Mouse (Mus musculus): ENCODE measurements around the gene Arnt2. TPM values are rescaled to one million over a fixed set of nuclear protein-coding genes. Genes with fewer than 3 reads are reported as not detected.

Arnt2 gene
- polyA plus RNA-seq, 1 experiment from 2014 or later = 15.9 TPM

DNA sequence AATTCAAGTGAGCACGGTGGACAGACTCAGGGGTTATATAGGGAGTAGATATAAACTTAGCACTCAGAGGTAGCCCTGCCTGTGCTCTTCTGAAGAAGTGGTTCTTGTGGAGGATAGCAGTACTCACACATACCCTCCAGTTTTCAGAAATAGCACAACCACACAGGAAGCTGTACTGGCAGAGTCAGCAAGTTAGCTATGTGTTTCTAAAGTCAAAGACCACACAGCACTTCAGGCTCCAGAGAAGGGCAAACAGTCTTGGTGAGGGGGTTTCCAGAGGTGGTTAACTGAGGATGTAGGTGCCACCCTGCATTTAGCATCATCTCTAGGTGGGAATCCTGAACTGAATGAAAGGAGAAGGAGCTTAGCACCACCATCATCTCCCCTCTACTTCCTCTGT, 23.5 kb downstream of the Arnt2 start:
- Histone ChIP-seq H3K4me3 (no peak overlapping the region), H3K4me1 (no peaks in the 10 kb centered on the region), H3K36me3 (no peaks in the 10 kb centered on the region), H3K9me3 (no peaks in the 10 kb centered on the region), H3K27ac (no peak overlapping the region), H3K4me2 (replicated peaks) (no peak overlapping the region), H3K27me3 (no peaks in the 10 kb centered on the region), H3K9ac (no peak overlapping the region)
- WGBS = 49% methylated on average over 1 of the region's 1 CpGs
- ATAC-seq (ENCODE audit: low FRiP score, low read depth) = no peak

DNA sequence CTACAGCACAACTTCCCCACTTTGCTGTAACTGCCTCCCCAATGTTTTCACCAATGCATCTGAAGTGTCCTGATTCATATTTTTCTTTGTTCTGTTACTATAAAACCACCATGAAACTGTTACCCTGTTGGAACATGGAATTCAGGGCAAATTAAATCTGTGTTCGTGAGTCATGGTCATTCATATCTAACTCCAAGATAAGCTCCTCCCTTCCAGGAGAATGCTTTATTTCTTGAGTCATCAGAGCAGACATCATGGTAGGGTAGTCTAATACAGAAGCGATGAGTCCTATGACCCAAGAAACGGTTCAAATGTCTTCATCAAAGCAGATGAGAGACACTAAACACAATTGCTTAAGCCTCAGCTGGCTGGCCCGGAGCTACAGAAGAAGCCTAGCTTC, 25.2 kb downstream of the Arnt2 start:
- Histone ChIP-seq H3K36me3 (no peaks in the 10 kb centered on the region), H3K4me3 (no peak overlapping the region), H3K4me2 (replicated peaks) (no peak overlapping the region), H3K27me3 (no peaks in the 10 kb centered on the region), H3K9me3 (no peaks in the 10 kb centered on the region), H3K9ac (no peak overlapping the region), H3K27ac (no peak overlapping the region), H3K4me1 (no peaks in the 10 kb centered on the region)
- 91% methylated on average over 4 of the region's 4 CpGs for WGBS
- ATAC-seq (ENCODE audit: low FRiP score, low read depth) = no peak

DNA sequence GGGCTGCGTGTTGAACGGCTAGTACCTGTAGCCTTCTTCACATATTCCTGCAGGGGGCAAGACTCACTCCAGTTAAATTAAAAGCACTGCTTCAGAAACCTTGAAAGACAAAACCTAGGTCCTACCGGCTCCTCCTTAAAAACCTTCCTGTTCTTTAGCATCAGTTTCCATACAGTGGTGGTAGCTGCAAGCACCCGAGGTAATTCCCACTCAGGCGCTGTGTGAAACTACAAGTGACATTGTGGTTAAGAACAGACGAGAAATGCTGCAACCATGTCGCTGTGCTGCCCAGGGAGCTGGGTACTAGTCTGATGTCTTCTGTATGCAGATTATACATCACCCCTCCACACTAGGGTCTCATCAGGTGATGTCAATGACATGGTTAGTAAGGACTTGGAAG, 25.9 kb downstream of the Arnt2 start:
- ATAC-seq (ENCODE audit: low FRiP score, low read depth) = no peak
- Histone ChIP-seq H3K27ac (no peak overlapping the region), H3K9ac (no peak overlapping the region), H3K27me3 (no peaks in the 10 kb centered on the region), H3K36me3 (no peaks in the 10 kb centered on the region), H3K4me3 (no peak overlapping the region), H3K9me3 (no peaks in the 10 kb centered on the region), H3K4me1 (no peaks in the 10 kb centered on the region), H3K4me2 (replicated peaks) (no peak overlapping the region)
- 88% methylated on average over 7 of the region's 7 CpGs for WGBS

DNA sequence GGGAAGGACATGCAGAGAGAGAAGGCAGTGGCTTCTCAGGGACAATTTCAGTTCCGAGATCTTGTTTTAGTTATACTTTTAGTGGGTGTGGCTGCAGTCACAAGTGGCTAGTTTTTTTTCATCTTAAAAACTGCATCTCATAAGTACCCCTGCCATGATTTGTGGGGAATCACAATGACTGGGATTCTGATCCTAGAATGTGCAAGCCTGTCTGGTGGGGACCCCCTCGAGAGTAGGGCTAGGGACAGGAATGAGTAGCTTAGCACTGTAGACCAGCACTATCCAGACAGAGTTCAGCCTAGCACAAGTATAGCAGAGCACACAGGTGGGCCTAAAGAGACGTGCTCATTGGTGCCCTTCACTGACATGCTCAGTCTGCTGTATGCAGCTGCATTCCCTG, 27.6 kb downstream of the Arnt2 start:
- Histone ChIP-seq H3K4me2 (replicated peaks) (no peak overlapping the region), H3K4me1 (no peaks in the 10 kb centered on the region), H3K9me3 (no peaks in the 10 kb centered on the region), H3K9ac (no peak overlapping the region), H3K36me3 (no peaks in the 10 kb centered on the region), H3K4me3 (no peak overlapping the region), H3K27ac (no peak overlapping the region), H3K27me3 (no peaks in the 10 kb centered on the region)
- WGBS = 93% methylated on average over 3 of the region's 3 CpGs
- no peak for ATAC-seq (ENCODE audit: low FRiP score, low read depth)

DNA sequence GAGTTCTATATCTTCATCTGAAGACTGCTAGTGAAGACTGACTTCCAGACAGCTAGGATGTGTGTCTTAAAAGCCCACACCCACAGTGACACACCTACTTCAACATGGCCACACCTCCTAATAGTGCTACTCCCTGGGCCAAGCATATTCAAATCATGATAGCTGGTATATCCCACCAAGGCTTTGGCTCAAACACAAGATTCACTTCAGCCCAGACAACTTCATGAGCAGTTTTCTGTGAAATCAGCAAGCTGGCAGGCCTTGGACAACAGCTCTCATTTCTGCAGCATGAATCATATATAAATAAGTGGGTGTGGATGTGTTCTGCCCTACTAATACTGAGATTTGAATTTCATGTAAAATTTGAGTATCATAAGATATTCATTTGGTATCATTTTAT, 29.2 kb downstream of the Arnt2 start:
- Histone ChIP-seq H3K9me3 (no peaks in the 10 kb centered on the region), H3K4me1 (no peaks in the 10 kb centered on the region), H3K27ac (no peak overlapping the region), H3K9ac (no peak overlapping the region), H3K27me3 (no peaks in the 10 kb centered on the region), H3K4me3 (no peak overlapping the region), H3K36me3 (no peaks in the 10 kb centered on the region), H3K4me2 (replicated peaks) (no peak overlapping the region)
- no peak for ATAC-seq (ENCODE audit: low FRiP score, low read depth)

DNA sequence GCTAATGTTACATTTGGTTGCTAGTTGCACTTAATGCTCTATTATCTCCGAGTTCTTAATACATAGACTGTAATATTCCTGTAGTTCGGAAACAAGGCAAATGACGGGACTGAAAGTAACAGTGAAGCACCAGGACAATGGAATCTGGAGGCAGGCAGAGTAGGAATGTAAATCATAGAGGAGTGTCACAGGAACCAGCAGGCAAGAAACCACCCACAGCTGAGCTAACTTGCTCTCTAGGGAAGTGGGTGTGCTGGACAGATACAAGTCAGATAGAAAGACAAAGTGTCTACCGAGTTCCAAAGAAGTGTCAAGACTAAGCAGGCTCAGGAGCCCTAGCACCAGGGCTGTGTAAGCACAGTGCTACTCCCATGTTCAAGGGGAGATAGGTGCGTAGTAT, 32.6 kb downstream of the Arnt2 start:
- no peak overlapping the region for H3K4me2 ChIP-seq (replicated peaks)
- H3K36me3 ChIP-seq = no peaks in the 10 kb centered on the region
- H3K27me3 ChIP-seq = no peaks in the 10 kb centered on the region
- H3K4me3 ChIP-seq = no peak overlapping the region
- H3K9me3 ChIP-seq = no peaks in the 10 kb centered on the region
- ATAC-seq (ENCODE audit: low FRiP score, low read depth) = no peak
- no peak overlapping the region for H3K9ac ChIP-seq
- no peaks in the 10 kb centered on the region for H3K4me1 ChIP-seq
- no peak overlapping the region for H3K27ac ChIP-seq
- 74% methylated on average over 5 of the region's 5 CpGs for WGBS

DNA sequence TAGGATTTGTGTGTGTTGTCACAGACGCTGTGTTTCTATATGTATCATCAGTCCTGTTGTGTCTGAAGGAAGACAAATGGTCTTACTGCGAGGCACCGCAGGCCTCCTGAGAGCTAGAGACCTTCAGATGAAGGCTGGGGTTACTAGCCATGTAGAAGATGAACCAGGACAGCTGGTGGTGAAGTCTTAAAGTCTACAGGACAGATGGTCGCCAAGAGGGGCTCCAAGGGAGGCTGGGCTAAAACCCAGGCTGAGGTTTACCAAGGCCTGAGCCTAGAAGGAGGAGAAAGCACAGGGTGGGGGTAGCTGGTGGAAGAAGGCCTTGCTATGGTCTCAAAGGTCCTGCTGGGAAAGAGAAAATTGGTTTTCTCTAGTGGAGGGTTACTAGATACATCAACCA, 36.3 kb downstream of the Arnt2 start:
- ATAC-seq (ENCODE audit: low FRiP score, low read depth) = no peak
- WGBS = 88% methylated on average over 4 of the region's 4 CpGs
- Histone ChIP-seq H3K36me3 (no peaks in the 10 kb centered on the region), H3K9ac (no peak overlapping the region), H3K4me3 (no peak overlapping the region), H3K27ac (no peak overlapping the region), H3K4me2 (replicated peaks) (no peak overlapping the region), H3K9me3 (no peaks in the 10 kb centered on the region), H3K27me3 (no peaks in the 10 kb centered on the region), H3K4me1 (no peaks in the 10 kb centered on the region)

DNA sequence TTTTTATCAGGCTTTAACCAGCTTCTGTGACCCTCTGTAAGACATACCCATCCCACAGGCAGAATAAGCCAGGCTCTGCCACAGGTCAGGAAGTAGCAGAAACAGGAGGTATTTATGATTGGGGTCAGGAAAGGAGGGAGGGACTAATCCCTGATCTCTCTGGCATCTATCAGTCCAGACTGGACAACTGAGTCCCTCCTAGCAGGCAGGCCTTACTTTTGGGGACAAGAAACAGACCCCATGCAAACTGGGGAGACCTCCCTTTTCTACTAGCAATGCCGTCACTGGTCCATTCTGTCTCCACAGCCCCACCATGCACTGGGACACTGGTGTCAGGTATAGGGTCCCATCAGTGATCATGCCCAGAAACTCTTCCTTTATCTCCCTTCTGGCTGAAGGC, 37.1 kb downstream of the Arnt2 start:
- no peaks in the 10 kb centered on the region for H3K27me3 ChIP-seq
- 80% methylated on average over 1 of the region's 1 CpGs for WGBS
- no peak overlapping the region for H3K27ac ChIP-seq
- ATAC-seq (ENCODE audit: low FRiP score, low read depth) = no peak
- H3K36me3 ChIP-seq = no peaks in the 10 kb centered on the region
- H3K9me3 ChIP-seq = no peaks in the 10 kb centered on the region
- H3K4me2 ChIP-seq (replicated peaks) = no peak overlapping the region
- H3K4me3 ChIP-seq = no peak overlapping the region
- H3K9ac ChIP-seq = no peak overlapping the region
- no peaks in the 10 kb centered on the region for H3K4me1 ChIP-seq

DNA sequence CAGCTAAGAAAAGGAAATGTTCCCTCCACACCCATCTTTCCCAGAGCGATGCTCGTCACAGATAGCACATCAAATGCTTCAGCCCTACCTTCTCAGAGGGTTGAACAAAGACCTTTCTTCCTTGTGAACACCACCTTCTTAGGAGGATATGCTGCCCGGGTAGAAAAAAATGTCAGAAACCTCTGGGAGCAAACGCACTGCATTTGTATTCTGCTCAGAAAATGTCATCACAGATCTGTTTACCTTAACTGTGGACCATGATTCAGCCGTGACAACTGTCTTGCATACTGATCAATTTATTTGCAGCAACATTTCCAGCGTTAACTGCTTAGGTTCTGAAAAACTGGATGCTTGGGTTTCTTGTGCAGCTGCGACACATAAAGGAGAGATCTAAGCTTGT, 37.7 kb downstream of the Arnt2 start:
- Histone ChIP-seq H3K36me3 (no peaks in the 10 kb centered on the region), H3K4me2 (replicated peaks) (no peak overlapping the region), H3K9ac (no peak overlapping the region), H3K4me1 (no peaks in the 10 kb centered on the region), H3K27me3 (no peaks in the 10 kb centered on the region), H3K4me3 (no peak overlapping the region), H3K27ac (no peak overlapping the region), H3K9me3 (no peaks in the 10 kb centered on the region)
- WGBS = 85% methylated on average over 7 of the region's 7 CpGs
- ATAC-seq (ENCODE audit: low FRiP score, low read depth) = no peak

DNA sequence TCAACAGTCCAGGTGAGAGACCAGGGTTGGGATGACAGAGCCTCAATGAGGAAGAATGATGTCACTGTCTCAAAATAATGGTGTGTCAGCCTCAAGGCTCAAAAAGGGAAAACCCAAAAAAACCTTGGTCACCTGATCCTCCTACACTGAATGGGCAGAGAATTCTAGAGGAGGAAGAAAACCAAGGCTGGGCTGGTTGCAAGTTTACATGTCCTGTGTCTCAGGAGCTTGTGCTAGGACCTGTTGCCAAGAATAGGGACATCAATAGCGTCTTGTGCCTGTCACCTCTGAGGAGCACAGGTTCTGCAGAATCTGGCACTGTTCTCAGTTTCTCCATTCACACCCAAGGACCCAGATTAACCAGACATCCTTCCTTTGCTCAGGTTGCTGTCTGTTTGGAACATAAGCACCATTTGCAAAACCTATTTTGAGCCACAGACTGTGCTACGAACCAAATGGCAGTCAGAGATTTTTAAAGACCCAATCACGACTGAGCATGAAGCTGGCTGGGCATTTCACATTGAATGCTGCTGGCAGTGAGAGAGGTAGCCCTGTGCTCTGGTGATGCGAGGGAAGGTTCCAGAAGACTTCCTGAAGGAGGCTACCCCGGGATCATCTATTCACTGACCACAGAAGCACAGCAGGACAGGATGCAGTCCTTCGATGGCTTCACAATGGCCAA, 38.9 kb downstream of the Arnt2 start:
- Histone ChIP-seq H3K27me3 (no peaks in the 10 kb centered on the region), H3K36me3 (no peaks in the 10 kb centered on the region), H3K9ac (no peak overlapping the region), H3K4me3 (no peak overlapping the region), H3K4me1 (peaks cover 4% of the 10 kb centered on the region; the same call in 1 of the 2 replicates), H3K27ac (no peak overlapping the region), H3K4me2 (replicated peaks) (no peak overlapping the region), H3K9me3 (no peaks in the 10 kb centered on the region)
- no peak for ATAC-seq (ENCODE audit: low FRiP score, low read depth)
- 87% methylated on average over 6 of the region's 6 CpGs for WGBS

DNA sequence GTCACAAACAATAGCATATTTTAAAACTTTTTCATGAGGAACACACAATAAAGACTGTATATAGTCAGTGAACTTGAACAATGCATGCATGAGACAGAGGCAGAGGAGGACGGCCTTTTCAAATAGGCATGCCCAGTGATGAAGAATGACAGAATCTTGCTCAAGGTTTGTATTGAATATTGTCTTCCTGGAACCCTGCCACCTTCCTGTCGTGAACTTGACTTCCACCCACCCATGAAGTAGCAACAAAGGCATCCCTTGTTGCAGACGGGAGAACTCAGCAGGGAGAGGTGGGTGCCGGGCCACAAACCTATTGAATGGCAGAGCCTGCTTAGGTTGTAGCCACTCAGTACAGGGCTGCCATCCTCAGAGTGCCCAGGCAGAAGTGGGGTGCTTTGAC, 43.7 kb downstream of the Arnt2 start:
- Histone ChIP-seq H3K4me1 (peaks cover 4% of the 10 kb centered on the region), H3K4me3 (no peak overlapping the region), H3K27ac (no peak overlapping the region), H3K27me3 (no peaks in the 10 kb centered on the region), H3K4me2 (replicated peaks) (no peak overlapping the region), H3K36me3 (no peaks in the 10 kb centered on the region), H3K9me3 (no peaks in the 10 kb centered on the region), H3K9ac (no peak overlapping the region)
- 68% methylated on average over 4 of the region's 4 CpGs for WGBS
- ATAC-seq (ENCODE audit: low FRiP score, low read depth) = no peak

DNA sequence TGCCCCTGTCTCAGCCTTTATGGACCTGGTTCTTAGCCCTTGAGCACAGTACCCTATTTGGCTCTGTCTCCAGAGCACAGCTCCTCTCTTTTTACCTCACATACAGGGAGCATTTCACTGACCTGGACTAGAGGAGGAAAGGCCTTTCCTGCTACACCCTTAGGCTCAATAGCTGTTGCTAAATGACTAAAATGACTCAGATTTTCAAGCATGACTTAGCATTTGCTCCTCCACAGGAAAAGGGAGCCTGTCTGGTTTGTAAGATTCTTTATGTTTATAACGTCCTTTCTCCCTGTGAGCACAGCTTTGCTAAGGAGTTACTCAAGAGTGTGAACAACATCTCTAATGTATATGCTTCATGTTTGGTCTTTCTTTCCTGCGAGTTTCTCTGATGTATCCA, 47.3 kb downstream of the Arnt2 start:
- no peaks in the 10 kb centered on the region for H3K9me3 ChIP-seq
- no peak overlapping the region for H3K27ac ChIP-seq
- H3K4me2 ChIP-seq (replicated peaks) = no peak overlapping the region
- peaks cover 4% of the 10 kb centered on the region for H3K4me1 ChIP-seq
- WGBS = 54% methylated on average over 2 of the region's 2 CpGs
- H3K9ac ChIP-seq = no peak overlapping the region
- H3K36me3 ChIP-seq = peaks cover 23% of the 10 kb centered on the region
- no peaks in the 10 kb centered on the region for H3K27me3 ChIP-seq
- ATAC-seq (ENCODE audit: low FRiP score, low read depth) = no peak
- H3K4me3 ChIP-seq = no peak overlapping the region

DNA sequence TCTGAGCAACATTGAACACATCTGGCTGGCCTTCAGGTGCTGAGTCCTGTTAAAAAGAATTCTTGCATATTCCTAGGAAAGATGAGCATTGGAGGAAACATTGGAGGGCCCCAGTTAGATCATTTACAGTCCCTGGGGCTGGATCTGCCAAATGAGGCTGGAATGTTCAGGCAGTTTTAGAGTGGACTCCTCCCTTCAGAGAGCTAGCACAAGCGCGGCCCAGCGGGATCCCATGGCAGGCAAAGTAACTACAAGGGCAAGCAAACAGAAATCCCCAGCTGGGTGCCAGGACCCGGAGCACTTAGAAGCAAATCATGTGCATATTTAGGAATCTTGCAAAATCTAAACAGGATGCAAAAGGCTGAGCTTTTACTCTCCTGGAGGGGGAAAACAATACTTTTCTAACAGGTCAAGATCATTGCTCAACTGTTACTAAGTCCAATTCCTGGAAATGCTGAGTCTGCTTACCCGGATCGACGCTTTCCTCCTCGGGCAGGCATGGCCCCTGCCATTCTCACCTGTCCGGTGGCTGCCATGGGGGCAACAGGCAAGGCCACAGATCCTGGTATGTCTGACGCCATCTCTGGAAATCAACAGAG, 48.8 kb downstream of the Arnt2 start:
- Histone ChIP-seq H3K36me3 (peaks cover 23% of the 10 kb centered on the region), H3K4me2 (replicated peaks) (no peak overlapping the region), H3K27ac (no peak overlapping the region), H3K4me1 (no peaks in the 10 kb centered on the region; the same call in 1 of the 2 replicates), H3K9ac (no peak overlapping the region), H3K27me3 (no peaks in the 10 kb centered on the region), H3K9me3 (no peaks in the 10 kb centered on the region), H3K4me3 (no peak overlapping the region)
- ATAC-seq (ENCODE audit: low FRiP score, low read depth) = no peak
- WGBS = 77% methylated on average over 10 of the region's 10 CpGs

Data from limb, embryonic 13.5 days (tissue).